Mouse (Mus musculus) lung, postnatal 0 days (tissue): Measurements from ENCODE around the gene A630095E13Rik. TPM values are rescaled to one million over a fixed set of nuclear protein-coding genes. Genes with fewer than 3 reads are reported as not detected.
"Not testable (repeated sequence)": the region's sequence is repeated elsewhere in the genome, so short reads cannot be mapped to it uniquely, and the experiment has no call there.

Experiments
- ATAC-seq: fragments of 200-750 bp; cut with Nextera tagmentation; 2 replicates; pipeline ENCODE4 v1.8.0; 2017; ENCODE audit warnings: moderate library complexity
- DNase-seq: peaks from one replicate; pipeline ENCODE4 v3.0.0-alpha.2; 2016; ENCODE audit warnings: low spot score
- H3K27ac ChIP-seq: fragments of 300-500 bp; sonication (generic); 2 replicates; pipeline ENCODE4 v1.5.1; 2014; ENCODE audit warnings: antibody characterized with exemption, mild to moderate bottlenecking, low read length, mixed read lengths
- H3K27me3 ChIP-seq: fragments of 300-500 bp; sonication (generic); replicated peaks from 2 replicates; pipeline ENCODE4 v1.6.1; 2014; ENCODE audit warnings: low read length, mixed read lengths; ENCODE audit not compliant: insufficient read depth
- H3K36me3 ChIP-seq: fragments of 300-500 bp; sonication (generic); 2 replicates; pipeline ENCODE4 v1.6.1; 2014; ENCODE audit warnings: low read length, mixed read lengths; ENCODE audit not compliant: insufficient read depth
- H3K4me1 ChIP-seq: fragments of 300-500 bp; sonication (generic); 2 replicates; pipeline ENCODE4 v1.6.1; 2014; ENCODE audit warnings: antibody characterized with exemption, low read depth, low read length, mixed read lengths; ENCODE audit not compliant: insufficient read depth
- H3K4me2 ChIP-seq: fragments of 300-500 bp; sonication (generic); replicated peaks from 2 replicates; pipeline ENCODE4 v1.6.1; 2014; ENCODE audit warnings: low read depth, mild to moderate bottlenecking, low read length, moderate library complexity, mixed read lengths
- H3K4me3 ChIP-seq: fragments of 300-500 bp; sonication (generic); 2 replicates; pipeline ENCODE4 v1.5.1; 2014; ENCODE audit warnings: low read depth, low read length
- H3K9ac ChIP-seq: fragments of 300-500 bp; sonication (generic); replicated peaks from 2 replicates; pipeline ENCODE4 v1.6.1; 2014; ENCODE audit warnings: low read depth, mild to moderate bottlenecking
- H3K9me3 ChIP-seq: fragments of 300-500 bp; sonication (generic); 2 replicates; pipeline ENCODE4 v1.6.1; 2016; ENCODE audit warnings: low read length, mixed read lengths
- CTCF ChIP-seq: IDR thresholded peaks from 2 replicates; pipeline ENCODE4 v1.5.1; 2016; ENCODE audit warnings: antibody characterized with exemption, mild to moderate bottlenecking
- EP300 ChIP-seq: IDR thresholded peaks from 2 replicates; pipeline ENCODE4 v1.6.1; 2016; ENCODE audit warnings: antibody characterized with exemption, mild to moderate bottlenecking, control low read depth
- WGBS: fragments of 180-500 bp; shearing (Covaris S2); extraction: QIAGEN DNeasy Blood & Tissue Kit; methylation state at CpG from one replicate; pipeline ENCODE4 v1.1.7; 2014; 5-methylcytosine and 5-hydroxymethylcytosine counted together
- polyA plus RNA-seq: library from polyadenylated mRNA; unstranded; fragments of >200 nt; fragmentation: Nextera tagmentation; extraction: Ambion mirVana; gene quantifications from 2 replicates; pipeline ENCODE4 v1.2.1, GENCODE M21; 2015

A630095E13Rik gene
- not detected in 2 replicates for polyA plus RNA-seq

DNA sequence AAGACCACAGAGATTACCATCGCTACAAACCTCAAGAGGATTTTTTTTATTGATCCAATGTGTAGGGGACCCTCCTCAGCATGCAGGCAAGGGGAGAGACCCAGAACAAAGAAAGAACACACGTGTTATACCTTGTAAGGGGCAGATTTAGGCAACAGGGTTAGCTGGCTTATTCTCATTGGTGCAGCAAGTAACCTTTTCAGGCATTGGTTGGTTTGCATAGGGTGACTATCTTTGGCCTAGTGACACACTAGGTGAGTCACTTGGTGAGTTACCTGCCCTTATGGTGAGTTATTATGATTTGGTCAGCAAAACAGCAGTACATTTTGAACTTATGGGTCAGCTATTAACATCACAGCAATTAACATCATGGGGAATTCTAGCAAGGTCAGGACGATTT, at the start of gene A630095E13Rik:
Gene A630095E13Rik (minus strand): TSS at position 101 of the 400 bp plus-strand sequence.
- H3K36me3 ChIP-seq, H3K9ac ChIP-seq, H3K9me3 ChIP-seq, H3K27me3 ChIP-seq, H3K4me3 ChIP-seq, H3K27ac ChIP-seq, H3K4me2 ChIP-seq, DNase-seq, ATAC-seq, H3K4me1 ChIP-seq: not testable (repeated sequence)
- WGBS: 55% methylated on average over 3 of the region's 3 CpGs

DNA sequence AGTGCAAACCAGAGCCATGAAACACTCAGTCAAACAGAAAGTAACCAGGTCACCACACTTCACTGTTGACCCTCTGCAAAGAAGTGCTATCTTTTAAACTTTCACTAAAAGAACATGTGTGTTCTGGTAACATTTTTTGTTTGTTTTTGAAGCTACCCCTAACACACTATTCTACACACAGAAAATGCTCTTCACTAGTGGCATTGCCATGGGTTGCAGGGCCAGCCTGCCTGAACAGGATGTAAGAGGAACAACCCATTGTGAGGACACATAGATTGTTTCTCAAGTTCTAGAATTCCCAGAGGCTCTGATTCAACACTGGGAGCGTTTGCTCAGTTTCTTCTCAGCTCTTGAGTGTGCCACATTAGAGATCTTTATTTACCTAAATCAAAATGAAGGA, 49.7 kb upstream of the A630095E13Rik start, which contains the start of gene Acrv1:
Gene Acrv1 (plus strand): TSS at position 301 of the 400 bp plus-strand sequence.
- Histone ChIP-seq H3K36me3 (no peaks in the 10 kb centered on the region), H3K4me2 (no peak within 1 kb of the TSS), H3K9ac (no peak within 1 kb of the TSS), H3K9me3 (no peaks in the 10 kb centered on the region), H3K27ac (no peak within 1 kb of the TSS), H3K27me3 (no peaks in the 10 kb centered on the region), H3K4me1 (no peaks in the 10 kb centered on the region), H3K4me3 (no peak within 1 kb of the TSS)
- WGBS: 49% methylated on average over 1 of the region's 1 CpGs
- ATAC-seq (no peak), DNase-seq (no peak)
- no peak for TF ChIP-seq EP300
- TF ChIP-seq CTCF: no peak

DNA sequence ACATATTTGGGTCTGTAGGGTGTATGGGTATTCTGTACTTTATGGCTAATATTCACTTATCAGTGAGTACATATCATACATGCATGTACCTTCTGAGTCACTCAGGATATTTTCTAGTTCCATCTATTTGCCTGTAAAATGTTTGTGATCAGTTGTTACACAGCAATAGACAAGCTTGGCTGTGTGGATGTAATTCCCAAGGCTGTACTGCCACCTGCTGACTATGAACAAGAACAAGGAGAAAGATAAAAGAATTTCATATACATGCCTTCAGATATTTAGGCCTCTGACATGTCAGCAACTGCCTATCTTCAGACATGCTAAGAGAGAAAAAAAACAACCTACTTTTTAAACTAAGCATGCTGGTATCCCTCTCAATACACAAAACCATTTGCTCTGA, 44.2 kb upstream of the A630095E13Rik start:
- Histone ChIP-seq H3K4me3 (no peak overlapping the region), H3K27me3 (no peaks in the 10 kb centered on the region), H3K27ac (no peak overlapping the region), H3K4me2 (no peak overlapping the region), H3K9me3 (no peaks in the 10 kb centered on the region), H3K4me1 (no peaks in the 10 kb centered on the region), H3K36me3 (no peaks in the 10 kb centered on the region), H3K9ac (no peak overlapping the region)
- DNase-seq: no peak
- no peak for TF ChIP-seq EP300
- TF ChIP-seq CTCF: peak; percentile 39
- ATAC-seq: no peak

DNA sequence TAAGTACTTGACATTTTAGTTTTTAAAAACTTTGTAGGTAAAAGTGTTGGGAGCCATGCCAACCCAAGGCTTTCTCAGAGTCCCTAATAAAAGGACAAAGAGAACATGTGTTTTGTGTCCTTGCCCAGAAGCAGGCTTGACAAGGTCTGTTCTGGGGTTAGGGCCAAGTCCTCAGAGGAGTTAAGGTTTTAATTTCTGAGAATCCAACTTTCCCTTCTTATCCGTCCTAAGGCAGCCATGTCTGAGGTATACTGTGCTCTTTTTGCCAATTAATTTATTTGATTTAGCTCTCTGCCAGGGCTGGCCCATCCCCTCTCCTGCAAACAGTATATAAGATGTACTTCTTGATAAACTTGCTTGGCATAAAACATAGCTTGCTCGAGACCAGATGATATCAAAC, 38.2 kb upstream of the A630095E13Rik start:
- H3K27me3 ChIP-seq: no peaks in the 10 kb centered on the region
- peak; percentile 33 for DNase-seq

More for the DNA sequence above, 38.2 kb upstream of the A630095E13Rik start:
- Histone ChIP-seq H3K27ac (no peak overlapping the region), H3K36me3 (no peaks in the 10 kb centered on the region), H3K4me3 (no peak overlapping the region), H3K4me2 (no peak overlapping the region), H3K9me3 (no peaks in the 10 kb centered on the region), H3K9ac (no peak overlapping the region), H3K4me1 (no peaks in the 10 kb centered on the region)
- 43% methylated on average over 2 of the region's 2 CpGs for WGBS
- TF ChIP-seq EP300 (no peak), CTCF (no peak)
- no peak for ATAC-seq

Other genes starting within 250 kb of the A630095E13Rik start
- gene Gm7257, start 211.5 kb downstream of the A630095E13Rik start, polyA plus RNA-seq: not detected in 2 replicates
- gene Gm9513, start 167.7 kb downstream of the A630095E13Rik start, polyA plus RNA-seq: not detected in 2 replicates
- gene Gm5615, start 101.4 kb downstream of the A630095E13Rik start, polyA plus RNA-seq: not detected in 2 replicates
- not detected in 2 replicates for gene Gm17689, start 60.7 kb downstream of the A630095E13Rik start, polyA plus RNA-seq
- gene Acrv1, start 49.8 kb upstream of the A630095E13Rik start, polyA plus RNA-seq: not detected in 2 replicates
- 3.4 and 4.0 TPM in 2 replicates for gene Chek1, start 83.7 kb upstream of the A630095E13Rik start, polyA plus RNA-seq
- 138 and 158 TPM in 2 replicates for gene Stt3a, start 124.3 kb upstream of the A630095E13Rik start, polyA plus RNA-seq
- 78.8 and 81.5 TPM in 2 replicates for gene Ei24, start 154.0 kb upstream of the A630095E13Rik start, polyA plus RNA-seq
- gene Fez1, start 178.5 kb upstream of the A630095E13Rik start, polyA plus RNA-seq: 2.5 and 3.5 TPM in 2 replicates